Mouse (Mus musculus): ENCODE measurements around the gene Abcg1.

Abcg1 gene

GRCm38 (mm10) chr17:31042751-31043150, 14.7 kb upstream of the Abcg1 start:
- no peak for DNase-seq

DNA sequence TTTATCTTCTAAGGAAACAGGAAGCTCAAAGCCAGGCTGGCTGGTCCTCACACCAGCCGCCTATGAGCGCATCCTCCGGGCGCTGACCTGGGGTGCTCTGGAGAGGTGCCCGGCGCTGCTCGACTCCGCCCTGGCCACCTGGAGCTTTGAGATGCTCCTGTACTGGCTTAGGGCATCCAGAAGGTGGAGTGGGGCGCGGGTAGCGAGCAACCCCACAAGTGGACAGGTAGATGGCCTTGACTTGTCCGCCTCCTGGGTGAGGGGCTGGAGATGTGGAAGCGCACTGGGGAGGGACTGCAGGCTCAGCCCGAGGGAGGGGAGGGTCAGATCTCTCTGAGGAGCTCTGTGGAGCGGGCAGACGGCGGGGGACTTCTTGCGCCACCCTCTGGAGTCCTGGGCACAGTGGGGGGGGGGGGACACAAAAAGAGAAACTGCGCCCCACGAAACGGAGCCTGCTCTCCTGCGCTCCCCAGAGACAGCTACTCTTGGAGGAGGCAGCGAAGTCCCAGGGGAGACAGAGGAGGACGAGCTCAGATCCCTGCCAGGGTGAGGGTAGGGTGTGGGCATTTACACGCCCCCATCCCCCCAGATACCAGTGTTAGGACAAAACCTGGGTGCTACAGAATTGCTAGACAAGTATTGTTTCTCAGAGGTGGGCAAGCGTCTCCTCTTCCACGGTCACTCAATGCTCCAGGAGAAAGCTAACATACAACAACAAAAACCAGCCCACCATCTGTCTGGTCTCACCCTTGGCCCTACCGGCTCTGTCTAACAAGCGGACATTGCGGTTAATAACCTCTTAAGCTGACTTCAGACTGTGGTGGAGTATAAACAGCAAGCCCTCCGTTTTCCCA, 643 bp downstream of the Abcg1 start:
- peak; percentile 69 for DNase-seq

- peak; percentile 88 for DNase-seq
Observed at GRCm38 (mm10) chr17:31058745-31059085, 1.2 kb downstream of the Abcg1 start.

GRCm38 (mm10) chr17:31060196-31060587, 2.7 kb downstream of the Abcg1 start:
- no peak for DNase-seq

- no peak for DNase-seq
Observed at GRCm38 (mm10) chr17:31060588-31061345, 3.3 kb downstream of the Abcg1 start.

- no peak for DNase-seq
Observed at GRCm38 (mm10) chr17:31061346-31062095, 4.0 kb downstream of the Abcg1 start.

- DNase-seq = no peak
Observed at GRCm38 (mm10) chr17:31066058-31066457, 8.6 kb downstream of the Abcg1 start.

- DNase-seq = no peak
Observed at GRCm38 (mm10) chr17:31067051-31067450, 9.6 kb downstream of the Abcg1 start.

GRCm38 (mm10) chr17:31069121-31069520, 11.6 kb downstream of the Abcg1 start:
- peak; percentile 11 for DNase-seq

- peak; percentile 6 for DNase-seq
Observed at GRCm38 (mm10) chr17:31069845-31070244, 12.4 kb downstream of the Abcg1 start.

- DNase-seq = peak; percentile 23
Observed at GRCm38 (mm10) chr17:31070403-31071185, 13.1 kb downstream of the Abcg1 start.

DNA sequence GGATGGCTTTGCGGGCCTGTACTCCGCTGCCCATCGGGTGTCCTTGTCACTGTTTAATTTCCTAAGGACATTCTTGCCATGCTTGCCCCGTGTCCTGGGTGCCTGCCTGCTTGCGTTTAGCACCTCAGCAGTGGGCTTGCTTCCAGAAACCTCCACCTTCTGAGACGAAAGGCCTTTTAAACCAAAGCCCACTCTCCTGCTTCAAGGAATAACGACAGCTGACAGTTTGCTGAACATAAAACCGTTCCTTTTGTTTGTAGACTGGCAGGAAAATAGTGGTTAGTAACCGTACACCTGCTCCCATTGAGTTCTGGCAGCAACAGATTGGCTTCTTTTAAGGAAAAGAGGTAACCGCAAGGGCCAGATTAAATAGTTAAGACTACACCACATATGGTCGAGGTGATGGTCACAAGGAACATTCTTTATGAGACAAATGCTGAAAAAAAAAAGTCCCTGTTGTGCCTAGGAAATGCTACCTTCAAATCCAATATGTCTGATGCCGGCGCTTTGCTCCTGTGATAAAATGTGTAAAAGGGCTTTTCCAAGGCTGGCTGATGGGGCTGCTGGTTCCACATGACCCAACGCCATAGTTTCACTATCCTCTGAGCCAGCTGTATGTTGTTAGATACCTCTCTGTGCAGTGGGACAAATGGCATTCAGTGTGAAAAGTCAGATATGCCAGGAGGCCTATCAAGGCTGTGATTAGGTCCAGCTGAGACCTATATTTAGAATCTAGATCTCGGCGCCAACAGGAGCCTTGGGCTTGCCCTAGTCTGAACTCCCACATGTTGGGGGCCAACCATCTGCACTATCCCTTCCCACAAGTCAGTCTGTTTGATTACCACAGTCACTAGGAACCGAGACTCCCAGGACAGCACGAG, 14.2 kb downstream of the Abcg1 start:
- peak; percentile 78 for DNase-seq

DNA sequence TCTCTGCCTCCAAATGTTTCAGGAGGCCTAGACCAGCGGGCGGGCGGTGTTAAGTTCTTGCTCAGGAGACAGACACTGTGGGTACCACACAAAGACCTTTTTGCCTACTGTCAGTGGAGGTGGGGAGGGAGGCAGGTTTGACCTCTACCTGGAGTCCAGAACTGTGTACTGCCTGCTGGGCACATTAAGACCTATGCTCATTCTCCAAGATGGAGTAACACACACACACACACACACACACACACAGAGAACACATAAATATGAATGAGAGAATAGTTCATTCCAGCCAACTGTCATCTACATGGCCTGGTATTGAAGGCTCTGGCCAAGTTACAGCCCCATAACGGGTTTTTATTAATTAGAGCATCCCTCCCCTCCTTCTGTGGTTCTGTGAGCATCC, 15.4 kb downstream of the Abcg1 start:
- DNase-seq = no peak

- DNase-seq = peak; percentile 92
Observed at GRCm38 (mm10) chr17:31073273-31074052, 16.0 kb downstream of the Abcg1 start.

- DNase-seq = no peak
Observed at GRCm38 (mm10) chr17:31074053-31074590, 16.6 kb downstream of the Abcg1 start.

- DNase-seq = no peak
Observed at GRCm38 (mm10) chr17:31074666-31075065, 17.2 kb downstream of the Abcg1 start.

DNA sequence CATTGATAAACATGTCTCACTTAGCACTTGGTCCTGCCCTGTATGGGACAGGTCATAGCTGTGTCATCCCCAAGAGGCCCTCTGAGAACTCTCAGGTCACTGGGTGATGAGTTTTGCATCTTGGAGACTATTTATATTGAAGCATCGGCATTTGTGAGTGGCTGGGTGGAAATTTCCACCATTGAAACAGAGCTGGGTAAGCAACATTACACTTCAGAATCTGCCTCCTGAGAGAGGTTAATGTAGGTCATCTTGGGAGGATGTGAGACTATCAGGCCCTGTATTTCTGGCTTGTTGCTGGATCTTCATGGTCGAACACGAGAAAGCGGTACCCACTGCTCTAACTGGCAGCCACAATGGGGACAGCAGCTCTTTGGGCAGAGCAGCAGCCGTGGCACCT, 18.0 kb downstream of the Abcg1 start:
- DNase-seq = no peak

- no peak for DNase-seq
Observed at GRCm38 (mm10) chr17:31077561-31077960, 20.1 kb downstream of the Abcg1 start.

- no peak for DNase-seq
Observed at GRCm38 (mm10) chr17:31078581-31078980, 21.1 kb downstream of the Abcg1 start.

DNA sequence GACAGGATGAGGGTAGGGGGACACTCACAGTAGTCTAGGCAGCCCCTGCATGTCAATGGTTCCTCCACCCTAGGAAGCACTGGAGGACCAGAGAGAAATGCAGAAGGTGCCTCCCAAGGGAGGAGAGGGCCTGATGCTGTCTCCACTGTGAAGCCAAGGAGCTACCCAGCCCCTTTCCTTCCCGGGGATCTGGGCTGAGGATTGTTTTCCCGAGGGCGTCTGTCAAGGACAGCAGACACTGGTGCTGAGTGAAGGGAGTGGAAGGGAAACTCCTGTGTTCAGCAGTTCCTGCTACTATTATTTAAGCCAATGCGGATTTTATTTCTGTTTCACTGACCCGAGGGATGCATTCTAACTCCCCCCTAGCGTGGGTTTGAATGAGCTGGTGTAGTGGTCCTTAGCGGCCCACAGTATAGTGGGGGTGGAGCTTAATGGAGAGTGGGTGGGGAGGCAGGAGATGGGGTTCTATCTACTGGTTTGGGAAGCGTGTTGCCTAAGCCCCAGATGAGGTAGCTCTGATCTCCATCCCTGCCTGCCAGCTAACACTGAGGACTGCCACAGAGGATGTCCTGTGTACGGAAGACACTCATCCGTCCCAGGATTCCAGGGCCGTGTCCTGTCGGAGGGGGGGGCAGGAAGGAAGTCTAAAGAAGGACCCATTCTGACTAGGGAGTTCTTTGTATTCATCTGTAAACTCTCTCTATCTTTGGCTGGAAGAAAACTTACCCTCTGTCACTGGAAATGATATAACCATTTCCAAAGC, 21.8 kb downstream of the Abcg1 start:
- DNase-seq = no peak

Data from cerebellum, adult 11-12 months (tissue).